Comparison of ENCODE assay signal across 9 mouse cellular contexts in genomic region chr10:12826760-12827281, GRCm38 (mm10). TPM values are rescaled to one million over a fixed set of nuclear protein-coding genes. Genes with fewer than 3 reads are reported as not detected.
DNase-seq lines count a peak whose midpoint lies in the region; ATAC-seq lines count a peak whose summit lies in the region.
"Had no signal": no experiment of that assay in that cellular context is flagged by ENCODE, and none has a peak within 500 bp of the region (broad histone marks: within the 10 kb centered on the region; RNA-seq: fewer than 3 reads in every experiment).

No protein-coding gene starts in this region.

- no peaks in the 10 kb centered on the region for H3K9me3 ChIP-seq in forebrain, embryonic 15.5 days
- no peaks in the 10 kb centered on the region for H3K9me3 ChIP-seq in forebrain, embryonic 11.5 days (ENCODE audit: control insufficient read depth, low read length)
- H3K9me3 ChIP-seq: midbrain, embryonic 12.5 days had no signal

- no peak overlapping the region for H3K27ac ChIP-seq in forebrain, embryonic 15.5 days (replicated peaks)
- H3K27ac ChIP-seq in forebrain, embryonic 11.5 days (ENCODE audit: low read depth, low read length) = no peak overlapping the region
- H3K27ac ChIP-seq: midbrain, embryonic 12.5 days had no signal

- DNase-seq in forebrain, embryonic 11.5 days (ENCODE audit: low spot score) = no peak
- peak; percentile 45 to 48 for DNase-seq in urinary bladder, postnatal 36 days (ENCODE audit: low spot score in 2 of 2)
- no peak for DNase-seq in urinary bladder, adult 2 months (ENCODE audit: low spot score)
- peak; percentile 47 for DNase-seq in layer of hippocampus, adult 9-11 months
- no peak for DNase-seq in spleen, postnatal 36 days (ENCODE audit: low spot score in 2 of 2)
- DNase-seq in retina, postnatal 1 day = no peak

- H3K4me3 ChIP-seq in forebrain, embryonic 15.5 days = no peak overlapping the region
- no peak overlapping the region for H3K4me3 ChIP-seq in forebrain, embryonic 11.5 days (ENCODE audit: low read depth, low read length)
- H3K4me3 ChIP-seq: midbrain, embryonic 12.5 days had no signal

- WGBS in forebrain, embryonic 15.5 days = 70% methylated on average over 6 of the region's 6 CpGs
- 74% methylated on average over 6 of the region's 6 CpGs for WGBS in forebrain, embryonic 11.5 days

- 0 out of 2 replicates have a peak, but pooled peaks cover 7% of the 10 kb centered on the region for H3K4me1 ChIP-seq in forebrain, embryonic 15.5 days
- no peaks in the 10 kb centered on the region for H3K4me1 ChIP-seq in forebrain, embryonic 11.5 days (replicated peaks; ENCODE audit: control insufficient read depth, insufficient read depth, low read length)
- H3K4me1 ChIP-seq: midbrain, embryonic 12.5 days had no signal

- no peaks in the 10 kb centered on the region for H3K27me3 ChIP-seq in forebrain, embryonic 15.5 days
- no peaks in the 10 kb centered on the region for H3K27me3 ChIP-seq in forebrain, embryonic 11.5 days (ENCODE audit: control insufficient read depth, insufficient read depth, low read length)
- H3K27me3 ChIP-seq: midbrain, embryonic 12.5 days had no signal

- ATAC-seq in forebrain, embryonic 15.5 days (replicated peaks) = peak; percentile 64
- no peak for ATAC-seq in forebrain, embryonic 11.5 days (replicated peaks; ENCODE audit: low FRiP score)
- ATAC-seq in megakaryocyte-erythroid progenitor cell, adult 5-6 weeks (replicated peaks; ENCODE audit: low FRiP score, low TSS enrichment, poor library complexity, severe bottlenecking) = peak; percentile 85

- no peaks in the 10 kb centered on the region for H3K36me3 ChIP-seq in forebrain, embryonic 15.5 days
- H3K36me3 ChIP-seq in forebrain, embryonic 11.5 days (ENCODE audit: control insufficient read depth, insufficient read depth, low read length) = no peaks in the 10 kb centered on the region
- H3K36me3 ChIP-seq: midbrain, embryonic 12.5 days had no signal

- no peak overlapping the region for H3K4me2 ChIP-seq in forebrain, embryonic 15.5 days (replicated peaks)
- no peak overlapping the region for H3K4me2 ChIP-seq in forebrain, embryonic 11.5 days (ENCODE audit: low read depth, low read length, severe bottlenecking)
- H3K4me2 ChIP-seq: midbrain, embryonic 12.5 days had no signal

- H3K9ac ChIP-seq in forebrain, embryonic 15.5 days (replicated peaks) = no peak overlapping the region
- H3K9ac ChIP-seq in forebrain, embryonic 11.5 days (ENCODE audit: low read length) = no peak overlapping the region
- H3K9ac ChIP-seq: midbrain, embryonic 12.5 days had no signal

RNA-seq across cellular contexts. Expression of gene Utrn, which starts 42.3 kb away (rescaled TPM):
- 17.8 and 18.4 TPM in 2 replicates for polyA plus RNA-seq in forebrain, embryonic 15.5 days (2015; fragmentation: Nextera tagmentation; extraction: Ambion mirVana)
- polyA plus RNA-seq in forebrain, embryonic 11.5 days (2014; fragmentation: Nextera tagmentation; extraction: Ambion mirVana) = 44.3 and 49.7 TPM in 2 replicates
- 41.1 and 53.0 TPM in 2 replicates for polyA plus RNA-seq in urinary bladder, adult 2 months (2012; rRNA removed)
- total RNA-seq in megakaryocyte-erythroid progenitor cell, adult 5-6 weeks (2014; fragmentation: Nextera tagmentation) = 22.7 and 27.6 TPM in 2 replicates
- 17.9 and 24.2 TPM in 2 replicates for total RNA-seq in megakaryocyte-erythroid progenitor cell, adult 5-6 weeks (2017)

Comparison
In these comparisons a context has a peak if more than half of its experiments do, and no peak if none do; other contexts are left out.
1. DNase-seq: peak in urinary bladder, postnatal 36 days (2 of 2) and layer of hippocampus, adult 9-11 months (single experiment); none in forebrain, embryonic 11.5 days (single experiment), urinary bladder, adult 2 months (single experiment), spleen, postnatal 36 days (0 of 2) and retina, postnatal 1 day (single experiment).